Mouse (Mus musculus): Measurements from ENCODE around the gene Itpkc. TPM values are rescaled to one million over a fixed set of nuclear protein-coding genes. Genes with fewer than 3 reads are reported as not detected.
A peak's percentile ranks its signal among the peaks of the same experiment; 100 is the strongest.

The Itpkc gene
- total RNA-seq, 4 experiments from 2014 or later, result 3.5 to 4.6 (median 3.7) TPM

GRCm38 (mm10) chr7:27195681-27196611, 32.5 kb downstream of the Itpkc start, which contains the start of the genes BC024978 and Snrpa:
Gene BC024978 (plus strand): TSS chr7:27195781.
Gene Snrpa (minus strand): TSS chr7:27196271.
- DNase-seq (ENCODE audit: low spot score in 2 of 2), result peak; percentile 98

GRCm38 (mm10) chr7:27193731-27194130, 34.7 kb downstream of the Itpkc start:
- DNase-seq (ENCODE audit: low spot score in 2 of 2), result no peak

GRCm38 (mm10) chr7:27192434-27192833, 36.0 kb downstream of the Itpkc start:
- no peak for DNase-seq (ENCODE audit: low spot score in 2 of 2)

GRCm38 (mm10) chr7:27189271-27189931, 39.1 kb downstream of the Itpkc start:
- DNase-seq (ENCODE audit: low spot score in 2 of 2), result no peak

GRCm38 (mm10) chr7:27185986-27186385, 42.5 kb downstream of the Itpkc start:
- DNase-seq (ENCODE audit: low spot score in 2 of 2), result no peak

GRCm38 (mm10) chr7:27184964-27185363, 43.5 kb downstream of the Itpkc start:
- DNase-seq (ENCODE audit: low spot score in 2 of 2), result no peak

- no peak for DNase-seq (ENCODE audit: low spot score in 2 of 2)
Measured at GRCm38 (mm10) chr7:27182498-27182897, 46.0 kb downstream of the Itpkc start.

- no peak for DNase-seq (ENCODE audit: low spot score in 2 of 2)
Measured at GRCm38 (mm10) chr7:27180837-27181695, 47.4 kb downstream of the Itpkc start, which contains the start of the genes Gm21983 and Mia. Gene Gm21983 (minus strand): TSS chr7:27181086. Gene Mia (minus strand): TSS chr7:27181157.

GRCm38 (mm10) chr7:27180036-27180435, 48.4 kb downstream of the Itpkc start:
- peak in 1 of 2 experiments; percentile 52 for DNase-seq (ENCODE audit: low spot score in 2 of 2)

GRCm38 (mm10) chr7:27179217-27179918, 49.1 kb downstream of the Itpkc start:
- no peak for DNase-seq (ENCODE audit: low spot score in 2 of 2)

GRCm38 (mm10) chr7:27178324-27179216, 49.9 kb downstream of the Itpkc start, which contains the start of gene Rab4b:
Gene Rab4b (minus strand): TSS chr7:27178896.
- DNase-seq (ENCODE audit: low spot score in 2 of 2), result peak; percentile 99 to 100

GRCm38 (mm10) chr7:27177942-27178323, 50.5 kb downstream of the Itpkc start:
- DNase-seq (ENCODE audit: low spot score in 2 of 2), result no peak

GRCm38 (mm10) chr7:27174896-27175295, 53.6 kb downstream of the Itpkc start:
- no peak for DNase-seq (ENCODE audit: low spot score in 2 of 2)

GRCm38 (mm10) chr7:27174496-27174895, 54.0 kb downstream of the Itpkc start:
- no peak for DNase-seq (ENCODE audit: low spot score in 2 of 2)

- no peak for DNase-seq (ENCODE audit: low spot score in 2 of 2)
Measured at GRCm38 (mm10) chr7:27170981-27171380, 57.5 kb downstream of the Itpkc start.

- no peak for DNase-seq (ENCODE audit: low spot score in 2 of 2)
Measured at GRCm38 (mm10) chr7:27168371-27168770, 60.1 kb downstream of the Itpkc start.

- no peak for DNase-seq (ENCODE audit: low spot score in 2 of 2)
Measured at GRCm38 (mm10) chr7:27167475-27168094, 60.9 kb downstream of the Itpkc start.

- DNase-seq (ENCODE audit: low spot score in 2 of 2), result peak; percentile 90 to 95
Measured at GRCm38 (mm10) chr7:27166614-27167474, 61.6 kb downstream of the Itpkc start, which contains the start of gene Egln2. Gene Egln2 (minus strand): TSS chr7:27166802.
